Mouse (Mus musculus) lung, adult 2 months (tissue): ENCODE results near the gene Hoxd10. TPM values are rescaled to one million over a fixed set of nuclear protein-coding genes. Genes with fewer than 3 reads are reported as not detected.

Experiments used
- DNase-seq: peaks from one replicate; pipeline ENCODE4 v3.0.0; 2022
- H3K4me1 ChIP-seq: fragments of 200-500 bp; 2 replicates; pipeline ENCODE4 v1.6.1; 2011; ENCODE audit warnings: low read length; ENCODE audit not compliant: control insufficient read depth, insufficient read depth
- H3K4me3 ChIP-seq: fragments of 200-500 bp; replicated peaks from 2 replicates; pipeline ENCODE3; 2011; ENCODE audit warnings: low read depth, mild to moderate bottlenecking, control low read depth, low read length; ENCODE audit errors: extremely low read depth
- CTCF ChIP-seq: fragments of 200-500 bp; IDR thresholded peaks from 2 replicates; pipeline ENCODE4 v1.5.1; 2011; ENCODE audit warnings: mild to moderate bottlenecking, low read length, control low read depth; ENCODE audit not compliant: insufficient read depth
- POLR2A ChIP-seq: fragments of 200-500 bp; IDR thresholded peaks from 2 replicates; pipeline ENCODE4 v1.6.1; 2011; ENCODE audit warnings: low read depth, mild to moderate bottlenecking, control low read depth, low read length, borderline replicate concordance; ENCODE audit errors: extremely low read depth
- WGBS: fragments of 180-500 bp; shearing (Covaris S2); methylation state at CpG from one replicate; pipeline ENCODE4 v1.1.7; 2018; 5-methylcytosine and 5-hydroxymethylcytosine counted together
- polyA plus RNA-seq: library from polyadenylated mRNA; depleted of rRNA; stranded (reverse); fragments of >200 nt; gene quantifications from 2 replicates; pipeline ENCODE4 v1.2.3, GENCODE M21; 2012

Hoxd10 gene
- polyA plus RNA-seq, 1 experiment = not detected

GRCm38 (mm10) chr2:74708676-74709075 is 17.0 kb downstream of the Hoxd10 start:
- DNase-seq = no peak
- WGBS = 21% methylated on average over 4 of the region's 4 CpGs
- no peak for TF ChIP-seq CTCF
- TF ChIP-seq POLR2A = no peak
- no peaks in the 10 kb centered on the region for H3K4me1 ChIP-seq
- H3K4me3 ChIP-seq = no peak overlapping the region

- WGBS = 13% methylated on average over 5 of the region's 5 CpGs
- Histone ChIP-seq H3K4me3 (no peak overlapping the region), H3K4me1 (no peaks in the 10 kb centered on the region)
- no peak for DNase-seq
- no peak for TF ChIP-seq CTCF
- no peak for TF ChIP-seq POLR2A
Observed at GRCm38 (mm10) chr2:74709465-74710419, 18.0 kb downstream of the Hoxd10 start.

DNA sequence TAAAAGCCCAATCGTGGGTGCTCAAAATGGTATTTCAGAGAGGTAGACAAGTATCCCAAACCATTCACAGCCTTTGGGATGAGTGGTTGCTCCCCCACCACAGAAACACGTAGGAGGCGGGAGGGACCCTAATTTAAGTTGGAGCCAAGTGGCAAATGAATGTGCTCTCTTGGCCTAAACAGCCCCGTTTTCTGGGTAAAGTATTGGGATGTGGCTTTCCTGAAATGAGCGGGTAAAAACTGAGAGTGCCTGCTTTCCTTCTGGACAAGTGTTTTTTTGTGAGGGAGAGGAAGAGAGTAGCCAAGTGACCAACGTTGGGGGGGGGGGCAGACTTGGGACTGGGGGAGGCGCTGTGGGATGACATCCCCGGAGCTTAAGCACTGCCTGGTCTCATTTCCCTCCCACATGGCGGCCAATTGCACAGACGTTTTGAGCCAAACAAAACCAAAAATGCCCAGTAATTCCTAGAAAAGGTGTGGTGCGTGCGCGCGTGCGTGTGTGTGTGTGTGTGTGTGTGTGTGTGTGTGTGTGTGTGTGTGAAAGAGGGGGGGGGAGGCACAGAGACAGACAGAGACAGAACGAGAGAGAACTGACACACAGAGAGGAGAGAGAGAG is 19.3 kb downstream of the Hoxd10 start:
- DNase-seq = no peak
- TF ChIP-seq POLR2A (no peak), CTCF (no peak)
- WGBS = 5% methylated on average over 16 of the region's 16 CpGs
- no peaks in the 10 kb centered on the region for H3K4me1 ChIP-seq
- no peak overlapping the region for H3K4me3 ChIP-seq

DNA sequence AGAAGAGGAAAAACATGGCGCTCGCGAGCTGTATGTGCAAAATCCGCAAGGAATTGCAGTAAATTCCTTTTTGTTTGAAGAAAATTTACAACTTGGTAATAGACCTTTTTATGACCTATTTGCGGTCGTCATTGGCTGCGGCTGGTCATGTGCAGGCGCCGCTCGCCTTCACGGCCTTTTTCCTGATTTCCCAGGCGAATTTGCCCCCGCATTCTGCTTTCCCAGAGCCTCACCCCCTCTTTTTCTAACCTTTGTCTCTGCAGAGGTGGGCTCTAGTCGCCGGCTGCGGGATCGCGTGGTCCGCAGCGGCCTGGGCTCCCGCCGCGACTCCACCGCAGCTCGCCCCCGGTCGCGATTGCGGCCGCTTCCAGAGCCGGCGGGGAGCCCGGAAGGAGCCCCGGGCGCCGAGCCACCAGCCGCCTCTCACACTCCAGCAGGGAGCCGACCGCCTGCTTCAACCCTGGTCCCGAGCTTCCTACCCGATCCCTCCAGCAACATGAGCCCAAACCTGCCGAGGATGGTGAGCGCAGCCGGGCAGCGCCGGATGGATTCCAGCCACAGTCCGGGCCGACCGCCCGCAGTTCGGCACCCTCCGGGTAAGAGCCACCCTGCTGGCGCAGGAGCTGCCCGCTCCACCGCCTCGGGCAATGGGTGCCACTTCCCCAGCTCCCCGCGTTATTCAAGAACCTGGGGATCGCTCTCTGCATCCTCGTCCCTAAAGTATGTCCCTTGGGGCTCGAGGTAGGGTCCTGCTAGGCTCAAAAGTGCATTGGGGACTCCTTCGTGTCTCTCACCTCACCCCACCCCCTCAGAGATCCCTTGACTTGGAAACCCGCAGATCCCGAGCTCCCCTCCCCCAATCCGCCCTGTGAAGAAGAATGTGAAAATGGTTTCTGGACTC is 20.2 kb downstream of the Hoxd10 start, which contains the start of the genes Hoxd3 and Hoxd4:
Gene Hoxd3 (plus strand): TSS at position 207 of the 901 bp plus-strand sequence.
Gene Hoxd4 (plus strand): TSS at position 209 of the 901 bp plus-strand sequence.
- WGBS = 3% methylated on average over 65 of the region's 65 CpGs
- DNase-seq = no peak
- Histone ChIP-seq H3K4me3 (no peak within 1 kb of the TSS), H3K4me1 (no peaks in the 10 kb centered on the region)
- TF ChIP-seq CTCF (no peak), POLR2A (no peak)

GRCm38 (mm10) chr2:74713239-74714150 is 21.8 kb downstream of the Hoxd10 start:
- TF ChIP-seq POLR2A (no peak), CTCF (no peak)
- no peak overlapping the region for H3K4me3 ChIP-seq
- 11% methylated on average over 19 of the region's 19 CpGs for WGBS
- DNase-seq = no peak
- no peaks in the 10 kb centered on the region for H3K4me1 ChIP-seq

DNA sequence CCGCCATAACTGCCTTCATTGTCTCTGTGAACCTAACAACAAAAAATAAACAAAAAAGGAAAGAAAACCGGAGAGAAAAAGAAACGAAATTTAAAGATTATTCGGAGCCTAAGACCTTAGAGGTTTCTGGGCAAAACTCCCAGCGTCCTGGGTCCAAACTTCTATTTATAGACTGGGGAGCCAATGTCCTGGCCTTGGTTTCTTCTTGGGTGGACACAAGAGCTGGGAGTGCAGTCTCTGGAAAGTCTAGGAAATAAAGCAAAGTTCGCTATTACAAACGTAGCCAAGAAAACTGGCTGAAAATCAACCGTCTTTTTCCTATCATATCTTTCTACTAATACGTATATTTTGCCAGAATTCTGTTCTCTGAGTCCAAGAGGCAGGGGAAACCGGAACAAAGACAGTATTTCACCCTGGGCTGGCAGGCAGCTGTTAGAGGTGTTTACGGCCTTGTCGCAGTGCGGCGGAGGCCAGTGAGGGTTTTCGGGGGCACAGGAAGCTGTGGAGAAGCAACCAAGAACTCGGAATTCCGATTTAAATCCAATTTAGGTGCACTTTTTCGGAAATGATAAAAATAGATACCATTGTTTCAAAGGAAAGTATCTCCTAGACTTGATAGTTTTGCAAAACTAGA is 22.5 kb downstream of the Hoxd10 start:
- Histone ChIP-seq H3K4me3 (no peak overlapping the region), H3K4me1 (no peaks in the 10 kb centered on the region)
- no peak for DNase-seq
- no peak for TF ChIP-seq CTCF
- WGBS = 16% methylated on average over 18 of the region's 18 CpGs

DNA sequence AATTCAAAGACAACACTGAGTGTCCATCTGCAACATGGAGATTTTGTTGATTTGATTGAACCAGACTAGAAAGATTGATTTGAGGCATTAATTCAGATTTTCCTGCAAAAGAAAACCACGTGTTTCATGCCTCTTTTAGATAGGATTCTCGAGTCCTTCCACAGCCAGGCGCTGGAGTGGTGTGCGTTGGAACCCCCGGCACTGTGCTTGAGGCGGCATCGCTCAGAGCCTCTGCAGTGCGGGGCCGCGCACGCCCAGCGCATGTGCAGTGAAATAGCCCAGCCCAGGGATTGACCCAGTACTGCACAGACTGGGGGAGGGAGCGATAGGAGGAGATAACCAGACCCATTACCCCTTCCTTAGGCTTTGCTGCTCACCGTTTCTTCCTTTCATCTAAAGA is 23.2 kb downstream of the Hoxd10 start:
- WGBS = 4% methylated on average over 14 of the region's 14 CpGs
- H3K4me3 ChIP-seq = no peak overlapping the region
- H3K4me1 ChIP-seq = no peaks in the 10 kb centered on the region
- TF ChIP-seq POLR2A (no peak), CTCF (no peak)
- no peak for DNase-seq
